ENCODE assay signal across 20 mouse cellular contexts in genomic region chr6:120179756-120180206, GRCm38 (mm10).
DNase-seq lines count a peak whose midpoint lies in the region; ATAC-seq lines count a peak whose summit lies in the region.
"Had no signal": no experiment of that assay in that cellular context is flagged by ENCODE, and none has a peak within 500 bp of the region (broad histone marks: within the 10 kb centered on the region; RNA-seq: fewer than 3 reads in every experiment).

No protein-coding gene starts in this region.

- DNase-seq in heart, adult 8-10 months (ENCODE audit: low spot score), result no peak
- DNase-seq in MEL-GATA-1-ER (ENCODE audit: extremely low read depth, low read depth), result peak; percentile 22
- no peak for DNase-seq in liver, embryonic 13.5 days
- DNase-seq in embryonic facial prominence, embryonic 10.5 days (ENCODE audit: low spot score), result no peak
- DNase-seq: adrenal gland, postnatal 36 days; gastrocnemius, postnatal 36 days; lung, postnatal 10 days; right cerebral cortex, postnatal 14 days; thymus, adult 2 months had no signal

- no peak for ATAC-seq in heart, embryonic 15.5 days (replicated peaks; ENCODE audit: insufficient number of reproducible peaks, insufficient read depth, low FRiP score, low read depth)
- ATAC-seq in liver, embryonic 13.5 days (ENCODE audit: low read depth), result no peak
- ATAC-seq in neutrophil, adult 5-6 weeks (ENCODE audit: extremely low read depth, insufficient number of reproducible peaks, low FRiP score, poor library complexity, severe bottlenecking), result peak; percentile 55
- ATAC-seq in intestine, embryonic 16.5 days, result no peak
- ATAC-seq: CD4-positive, CD25-positive, alpha-beta regulatory T cell, adult 4 months; intestine, embryonic 15.5 days had no signal

- H3K9ac ChIP-seq in heart, embryonic 15.5 days, result no peak overlapping the region
- peak overlapping the region; percentile 60 for H3K9ac ChIP-seq in liver, embryonic 13.5 days
- no peak overlapping the region for H3K9ac ChIP-seq in intestine, embryonic 16.5 days (ENCODE audit: low read depth, low read length)
- H3K9ac ChIP-seq: hindbrain, embryonic 12.5 days; intestine, embryonic 15.5 days; limb, embryonic 13.5 days; midbrain, embryonic 12.5 days had no signal

- H3K4me3 ChIP-seq in heart, embryonic 15.5 days, result no peak overlapping the region
- no peak overlapping the region for H3K4me3 ChIP-seq in liver, embryonic 13.5 days (replicated peaks)
- H3K4me3 ChIP-seq in intestine, embryonic 16.5 days (ENCODE audit: low read length), result no peak overlapping the region
- no peak overlapping the region for H3K4me3 ChIP-seq in embryonic facial prominence, embryonic 10.5 days
- H3K4me3 ChIP-seq: forebrain, embryonic 10.5 days; hindbrain, embryonic 12.5 days; intestine, embryonic 15.5 days; layer of hippocampus, adult 2 months; left cerebral cortex, adult 2 months; limb, embryonic 13.5 days; midbrain, embryonic 12.5 days had no signal

- 46% methylated on average over 8 of the region's 8 CpGs for WGBS in heart, embryonic 15.5 days
- 57% methylated on average over 8 of the region's 8 CpGs for whole genome bisulfite sequencing in liver, embryonic 13.5 days (ENCODE audit: insufficient replicate concordance)
- WGBS in intestine, embryonic 16.5 days, result 70% methylated on average over 8 of the region's 8 CpGs
- WGBS in embryonic facial prominence, embryonic 10.5 days, result 77% methylated on average over 8 of the region's 8 CpGs

- no peaks in the 10 kb centered on the region for H3K27me3 ChIP-seq in heart, embryonic 15.5 days
- no peaks in the 10 kb centered on the region for H3K27me3 ChIP-seq in liver, embryonic 13.5 days
- no peaks in the 10 kb centered on the region for H3K27me3 ChIP-seq in intestine, embryonic 16.5 days (replicated peaks; ENCODE audit: control insufficient read depth, insufficient read depth, low read length)
- H3K27me3 ChIP-seq in embryonic facial prominence, embryonic 10.5 days (replicated peaks; ENCODE audit: low read depth, poor library complexity, severe bottlenecking), result no peaks in the 10 kb centered on the region
- H3K27me3 ChIP-seq: hindbrain, embryonic 12.5 days; intestine, embryonic 15.5 days; limb, embryonic 13.5 days; midbrain, embryonic 12.5 days had no signal

- no peak overlapping the region for H3K4me2 ChIP-seq in heart, embryonic 15.5 days
- peak overlapping the region; percentile 44 for H3K4me2 ChIP-seq in liver, embryonic 13.5 days
- no peak overlapping the region for H3K4me2 ChIP-seq in intestine, embryonic 16.5 days (ENCODE audit: low read depth, low read length)
- H3K4me2 ChIP-seq: hindbrain, embryonic 12.5 days; intestine, embryonic 15.5 days; limb, embryonic 13.5 days; midbrain, embryonic 12.5 days had no signal

- no peaks in the 10 kb centered on the region for H3K9me3 ChIP-seq in heart, embryonic 15.5 days (replicated peaks)
- H3K9me3 ChIP-seq in liver, embryonic 13.5 days (replicated peaks), result no peaks in the 10 kb centered on the region
- H3K9me3 ChIP-seq in intestine, embryonic 16.5 days (ENCODE audit: control insufficient read depth, low read length), result no peaks in the 10 kb centered on the region
- no peaks in the 10 kb centered on the region for H3K9me3 ChIP-seq in embryonic facial prominence, embryonic 10.5 days
- H3K9me3 ChIP-seq: forebrain, embryonic 10.5 days; hindbrain, embryonic 12.5 days; intestine, embryonic 15.5 days; limb, embryonic 13.5 days; midbrain, embryonic 12.5 days had no signal

- H3K4me1 ChIP-seq in heart, embryonic 15.5 days (replicated peaks), result peaks cover 35% of the 10 kb centered on the region
- H3K4me1 ChIP-seq in liver, embryonic 13.5 days (replicated peaks), result peaks cover 60% of the 10 kb centered on the region
- H3K4me1 ChIP-seq in intestine, embryonic 16.5 days (ENCODE audit: control insufficient read depth, insufficient read depth, low read length), result peaks cover 1% of the 10 kb centered on the region; the same call in 1 of the 2 replicates
- peaks cover 9% of the 10 kb centered on the region; the same call in 1 of the 2 replicates for H3K4me1 ChIP-seq in embryonic facial prominence, embryonic 10.5 days
- H3K4me1 ChIP-seq: forebrain, embryonic 10.5 days; hindbrain, embryonic 12.5 days; intestine, embryonic 15.5 days; midbrain, embryonic 12.5 days had no signal

- H3K36me3 ChIP-seq in heart, embryonic 15.5 days, result no peaks in the 10 kb centered on the region
- H3K36me3 ChIP-seq in liver, embryonic 13.5 days, result no peaks in the 10 kb centered on the region
- no peaks in the 10 kb centered on the region for H3K36me3 ChIP-seq in intestine, embryonic 16.5 days (ENCODE audit: control insufficient read depth, insufficient read depth, low read length)
- no peaks in the 10 kb centered on the region for H3K36me3 ChIP-seq in embryonic facial prominence, embryonic 10.5 days (replicated peaks)
- H3K36me3 ChIP-seq: forebrain, embryonic 10.5 days; hindbrain, embryonic 12.5 days; intestine, embryonic 15.5 days; limb, embryonic 13.5 days; midbrain, embryonic 12.5 days had no signal

- peak overlapping the region; percentile 3; the same call in 1 of the 2 replicates for H3K27ac ChIP-seq in heart, embryonic 15.5 days
- peak overlapping the region; percentile 87 for H3K27ac ChIP-seq in liver, embryonic 13.5 days
- H3K27ac ChIP-seq in intestine, embryonic 16.5 days (ENCODE audit: low read length), result no peak overlapping the region
- H3K27ac ChIP-seq in embryonic facial prominence, embryonic 10.5 days (replicated peaks), result no peak overlapping the region
- H3K27ac ChIP-seq: forebrain, embryonic 10.5 days; hindbrain, embryonic 12.5 days; intestine, embryonic 15.5 days; layer of hippocampus, adult 2 months; left cerebral cortex, adult 2 months; limb, embryonic 13.5 days; midbrain, embryonic 12.5 days had no signal

Comparison
In these comparisons a context has a peak if more than half of its experiments do, and no peak if none do; other contexts are left out.
1. H3K27ac ChIP-seq: peak in heart, embryonic 15.5 days (single experiment) and liver, embryonic 13.5 days (single experiment); none in intestine, embryonic 16.5 days (single experiment) and embryonic facial prominence, embryonic 10.5 days (single experiment).